Mouse (Mus musculus) adrenal gland (tissue): ENCODE measurements around the gene Rab3gap2.

Source experiments
- intact Hi-C: fragments of 180-260 bp; cut with DNase I; formaldehyde crosslinking; loops from one replicate; pipeline ENCODE4 v1.15.1; 2025
- long read RNA-seq, 2 experiments: library from polyadenylated mRNA; unstranded; transcript quantifications; one replicate each; pipeline ENCODE4 v2.0.0; 2020; ENCODE audit warnings: borderline replicate concordance in 1 of 2; ENCODE audit not compliant: insufficient replicate concordance in 1 of 2

Rab3gap2 gene
- long read RNA-seq, experiment 1, full-length matches to known transcripts, result 2 of 17 reads
- long read RNA-seq, experiment 1, partial matches to known transcripts, result 5 of 17 reads
- long read RNA-seq, experiment 1, other reads (novel, unspliced or antisense), result 10 of 17 reads
- long read RNA-seq, experiment 2, full-length matches to known transcripts, result 3 of 24 reads
- long read RNA-seq, experiment 2, partial matches to known transcripts, result 13 of 24 reads
- long read RNA-seq, experiment 2, other reads (novel, unspliced or antisense), result 8 of 24 reads

- intact Hi-C loops, result no loop called here
Measured at GRCm38 (mm10) chr1:185203909-185204661, at the start of gene Rab3gap2. Gene Rab3gap2 (plus strand): TSS chr1:185204117.

- intact Hi-C loops, result no loop called here
Measured at GRCm38 (mm10) chr1:185173641-185174040, 30.3 kb upstream of the Rab3gap2 start.

- intact Hi-C loops, result no loop called here
Measured at GRCm38 (mm10) chr1:185177860-185178259, 26.1 kb upstream of the Rab3gap2 start.

GRCm38 (mm10) chr1:185183591-185184330, 20.2 kb upstream of the Rab3gap2 start:
- intact Hi-C loops, result no loop called here

- intact Hi-C loops, result no loop called here
Measured at GRCm38 (mm10) chr1:185185556-185185955, 18.4 kb upstream of the Rab3gap2 start.

GRCm38 (mm10) chr1:185187135-185187785, 16.7 kb upstream of the Rab3gap2 start:
- intact Hi-C loops, result loop anchor here (2.0 kb wide), 1 partner anchor 222 kb away; no protein-coding TSS in a partner anchor

GRCm38 (mm10) chr1:185189901-185190300, 14.0 kb upstream of the Rab3gap2 start:
- intact Hi-C loops, result loop anchor here (5.0 kb wide), 1 partner anchor 368 kb away; no protein-coding TSS in a partner anchor

- intact Hi-C loops, result loop anchor here (5.0 kb wide), 1 partner anchor 370 kb away; no protein-coding TSS in a partner anchor
Measured at GRCm38 (mm10) chr1:185192087-185192486, 11.8 kb upstream of the Rab3gap2 start.

- intact Hi-C loops, result loop anchor here (5.0 kb wide), 1 partner anchor 371 kb away; no protein-coding TSS in a partner anchor
Measured at GRCm38 (mm10) chr1:185193509-185193908, 10.4 kb upstream of the Rab3gap2 start.

- intact Hi-C loops, result no loop called here
Measured at GRCm38 (mm10) chr1:185196323-185196722, 7.6 kb upstream of the Rab3gap2 start.

- intact Hi-C loops, result no loop called here
Measured at GRCm38 (mm10) chr1:185200571-185201395, 3.1 kb upstream of the Rab3gap2 start.

GRCm38 (mm10) chr1:185201994-185202393, 1.9 kb upstream of the Rab3gap2 start:
- intact Hi-C loops, result no loop called here

GRCm38 (mm10) chr1:185203196-185203908, 565 bp upstream of the Rab3gap2 start:
- intact Hi-C loops, result no loop called here

GRCm38 (mm10) chr1:185205090-185205489, 1.2 kb downstream of the Rab3gap2 start:
- intact Hi-C loops, result no loop called here

GRCm38 (mm10) chr1:185207851-185208595, 4.1 kb downstream of the Rab3gap2 start:
- intact Hi-C loops, result no loop called here

GRCm38 (mm10) chr1:185208766-185209165, 4.8 kb downstream of the Rab3gap2 start:
- intact Hi-C loops, result no loop called here

- intact Hi-C loops, result loop anchor here (5.0 kb wide), 1 partner anchor 38 kb away; no protein-coding TSS in a partner anchor
Measured at GRCm38 (mm10) chr1:185209641-185210176, 5.8 kb downstream of the Rab3gap2 start.

- intact Hi-C loops, result no loop called here
Measured at GRCm38 (mm10) chr1:185216360-185216759, 12.4 kb downstream of the Rab3gap2 start.
